Mouse (Mus musculus) CH12.LX (cell line): ENCODE results near the gene Zc3h10. TPM values are rescaled to one million over a fixed set of nuclear protein-coding genes. Genes with fewer than 3 reads are reported as not detected.

Source experiments
- DNase-seq: peaks from one replicate; pipeline ENCODE4 v3.0.0-alpha.2; 2013; ENCODE audit errors: extremely low read depth
- H3K27ac ChIP-seq: 2 replicates; pipeline ENCODE4 v1.5.1; 2012; ENCODE audit warnings: low read depth, mild to moderate bottlenecking, control low read depth, moderate library complexity; ENCODE audit not compliant: insufficient read depth
- H3K27me3 ChIP-seq: replicated peaks from 2 replicates; pipeline ENCODE3; 2012; ENCODE audit warnings: inconsistent platforms
- H3K36me3 ChIP-seq, 2 experiments: replicated peaks in 1 of 2; 2 replicates each; pipeline versions ENCODE3 to v1.6.1; 2012; ENCODE audit warnings: inconsistent platforms in 1 of 2, low read length in 1 of 2, mild to moderate bottlenecking in 1 of 2, mixed read lengths in 1 of 2, moderate library complexity in 1 of 2; ENCODE audit not compliant: control insufficient read depth in 1 of 2, insufficient read depth in 1 of 2
- H3K4me1 ChIP-seq, 2 experiments: 2 replicates each; pipeline ENCODE4 v1.6.1; 2012; ENCODE audit warnings: inconsistent platforms in 1 of 2, moderate library complexity in 1 of 2; ENCODE audit not compliant: insufficient read depth in 2 of 2, control insufficient read depth in 1 of 2
- H3K4me2 ChIP-seq: 2 replicates; pipeline ENCODE4 v1.6.1; 2012; ENCODE audit warnings: low read depth, mild to moderate bottlenecking, control low read depth; ENCODE audit not compliant: poor library complexity, insufficient read depth, severe bottlenecking
- H3K4me3 ChIP-seq, 3 experiments: fragments of 150-350 bp in 1 of 3; sonication (generic) in 1 of 3; replicated peaks in 1 of 3; 2 replicates each; pipeline versions ENCODE3 to v1.5.1; 2011 to 2012; ENCODE audit warnings: low read depth in 2 of 3, low read length in 2 of 3, mild to moderate bottlenecking in 2 of 3, moderate library complexity in 2 of 3, control low read depth in 1 of 3, improper control_type of control experiment in 1 of 3, inconsistent platforms in 1 of 3, mixed read lengths in 1 of 3; ENCODE audit not compliant: poor library complexity in 1 of 3
- H3K79me2 ChIP-seq: replicated peaks from 2 replicates; pipeline ENCODE4 v1.6.1; 2012; ENCODE audit warnings: mild to moderate bottlenecking, moderate library complexity; ENCODE audit not compliant: control insufficient read depth, poor library complexity, insufficient read depth, severe bottlenecking; ENCODE audit errors: extremely low read depth
- H3K9ac ChIP-seq: 2 replicates; pipeline ENCODE4 v1.6.1; 2012; ENCODE audit warnings: low read depth, mild to moderate bottlenecking, control low read depth, moderate library complexity; ENCODE audit not compliant: insufficient read depth
- H3K9me3 ChIP-seq: replicated peaks from 2 replicates; pipeline ENCODE3; 2012; ENCODE audit warnings: low read length, inconsistent platforms, mixed read lengths
- CHD1 ChIP-seq: IDR thresholded peaks from 2 replicates; pipeline ENCODE4 v1.6.1; 2012; ENCODE audit warnings: low read depth, low read length, improper control_type of control experiment, inconsistent platforms
- CHD2 ChIP-seq: IDR thresholded peaks from 2 replicates; pipeline ENCODE4 v1.6.1; 2011; ENCODE audit warnings: low read length, improper control_type of control experiment
- CTCF ChIP-seq, 2 experiments: IDR thresholded peaks in 1 of 2; conservative IDR thresholded peaks in 1 of 2; 2 replicates each; pipeline ENCODE4 v1.5.1; 2011 to 2012; ENCODE audit warnings: low read depth in 2 of 2, low read length in 2 of 2, improper control_type of control experiment in 1 of 2, inconsistent platforms in 1 of 2, mild to moderate bottlenecking in 1 of 2, moderate library complexity in 1 of 2
- E2F4 ChIP-seq: IDR thresholded peaks from 2 replicates; pipeline ENCODE4 v1.6.1; 2011; ENCODE audit warnings: low read depth, low read length, improper control_type of control experiment; ENCODE audit not compliant: insufficient replicate concordance
- GABPA ChIP-seq: IDR thresholded peaks from 2 replicates; pipeline ENCODE4 v1.6.1; 2012; ENCODE audit warnings: low read depth, low read length, improper control_type of control experiment, inconsistent platforms; ENCODE audit not compliant: insufficient replicate concordance
- IRF4 ChIP-seq: IDR thresholded peaks from 2 replicates; pipeline ENCODE4 v1.6.1; 2014; ENCODE audit warnings: low read depth, mild to moderate bottlenecking, inconsistent platforms, low read length, improper control_type of control experiment
- JUN ChIP-seq: IDR thresholded peaks from 2 replicates; pipeline ENCODE4 v1.6.1; 2011; ENCODE audit warnings: low read depth, mild to moderate bottlenecking, low read length, improper control_type of control experiment, moderate library complexity; ENCODE audit not compliant: insufficient read depth
- MAX ChIP-seq: IDR thresholded peaks from 2 replicates; pipeline ENCODE4 v1.6.1; 2011; ENCODE audit warnings: low read length, improper control_type of control experiment
- MEF2A ChIP-seq: IDR thresholded peaks from 2 replicates; pipeline ENCODE4 v1.6.1; 2014; ENCODE audit warnings: low read depth, mild to moderate bottlenecking, inconsistent platforms, low read length, improper control_type of control experiment, borderline replicate concordance
- MXI1 ChIP-seq: IDR thresholded peaks from 2 replicates; pipeline ENCODE4 v1.6.1; 2011; ENCODE audit warnings: mild to moderate bottlenecking, low read depth, low read length, improper control_type of control experiment
- MYC ChIP-seq: IDR thresholded peaks from 2 replicates; pipeline ENCODE4 v1.6.1; 2011; ENCODE audit warnings: low read depth, mild to moderate bottlenecking, improper control_type of control experiment, low read length
- POLR2A ChIP-seq: IDR thresholded peaks from 2 replicates; pipeline ENCODE4 v1.6.1; 2011; ENCODE audit warnings: low read depth, mild to moderate bottlenecking, improper control_type of control experiment, low read length
- RAD21 ChIP-seq: IDR thresholded peaks from 2 replicates; pipeline ENCODE4 v1.6.1; 2011; ENCODE audit warnings: low read depth, mild to moderate bottlenecking, low read length, improper control_type of control experiment, moderate library complexity
- RCOR1 ChIP-seq: conservative IDR thresholded peaks from 2 replicates; pipeline ENCODE4 v1.6.1; 2012; ENCODE audit warnings: low read depth, mild to moderate bottlenecking, inconsistent platforms, low read length, improper control_type of control experiment
- SMC3 ChIP-seq: IDR thresholded peaks from 2 replicates; pipeline ENCODE4 v1.6.1; 2011; ENCODE audit warnings: low read depth, low read length, improper control_type of control experiment
- TBP ChIP-seq: conservative IDR thresholded peaks from 2 replicates; pipeline ENCODE4 v1.6.1; 2011; ENCODE audit warnings: low read depth, low read length, improper control_type of control experiment
- USF2 ChIP-seq: conservative IDR thresholded peaks from 2 replicates; pipeline ENCODE4 v1.6.1; 2011; ENCODE audit warnings: low read depth, low read length, improper control_type of control experiment
- ZNF384 ChIP-seq: IDR thresholded peaks from 2 replicates; pipeline ENCODE4 v1.6.1; 2012; ENCODE audit warnings: low read depth, low read length, improper control_type of control experiment, inconsistent platforms
- dilution Hi-C: fragments of 300-500 bp; cut with MboI; formaldehyde crosslinking; loops from 2 replicates; pipeline ENCODE4 v1.14.3; 2020; ENCODE audit warnings: low sequenced_read_pairs; ENCODE audit not compliant: extremely low pct_unique_long_range_greater_than_20kb, extremely low pct_ligation_motif_present
- in situ Hi-C: fragments of 300-500 bp; cut with MboI; formaldehyde crosslinking; loops from 3 replicates; pipeline ENCODE4 v1.14.3; 2019; ENCODE audit warnings: low sequenced_read_pairs, low pct_ligation_motif_present, low pct_unique_long_range_greater_than_20kb, mixed read lengths
- polyA plus RNA-seq: library from polyadenylated mRNA; unstranded; fragments of >175 nt; gene quantifications from 2 replicates; pipeline ENCODE4 v1.2.1, GENCODE M21; 2012; ENCODE audit warnings: low read depth; ENCODE audit not compliant: insufficient read length
- total RNA-seq, 2 experiments: library from RNA; depleted of rRNA; stranded (reverse); fragments of 300-350 nt in 1 of 2; fragments of >200 nt in 1 of 2; gene quantifications; 2 replicates each; pipeline ENCODE4 v1.2.3; 2012 to 2014

The Zc3h10 gene
- total and polyA plus RNA-seq, 3 experiments = 14.4 to 19.9 (median 16.2) TPM

- H3K79me2 ChIP-seq = no peaks in the 10 kb centered on the region
- in situ Hi-C loops (no loop called here), dilution Hi-C loops (no loop called here)
- H3K4me1 ChIP-seq = no peaks in the 10 kb centered on the region
- H3K9ac ChIP-seq = no peak overlapping the region
- H3K36me3 ChIP-seq = peaks cover 72 to 82% of the 10 kb centered on the region in 2 experiments
- H3K4me3 ChIP-seq = no peak overlapping the region
- no peaks in the 10 kb centered on the region for H3K27me3 ChIP-seq
- DNase-seq = peak; percentile 31
- H3K9me3 ChIP-seq = no peaks in the 10 kb centered on the region
- H3K27ac ChIP-seq = no peak overlapping the region
- TF ChIP-seq RAD21 (peak; percentile 61), MXI1 (no peak), POLR2A (no peak), E2F4 (no peak), IRF4 (no peak), TBP (no peak), SMC3 (peak; percentile 59), MYC (peak; percentile 27; the same call in 1 of the 2 replicates), ZNF384 (no peak), CHD2 (no peak), JUN (no peak), MAX (0 out of 2 replicates have a peak, but pooled peaks have one; percentile 18), RCOR1 (no peak), CTCF (conservative IDR thresholded peaks at IDR 0.05 in 1 of 2, IDR thresholded peaks at IDR 0.05 in 1 of 2; ENCODE audit: low read depth in 2 of 2, low read length in 2 of 2) (peak; percentile 13 to 71; a peak in 2 of 4 replicates), GABPA (no peak), CHD1 (no peak), USF2 (no peak), MEF2A (no peak)
- no peak overlapping the region for H3K4me2 ChIP-seq
These were observed 28.7 kb downstream of the Zc3h10 start for GRCm38 (mm10) chr10:128518833-128519232.

- TF ChIP-seq CHD2 (no peak), MAX (no peak), JUN (no peak)
- peaks cover 81 to 89% of the 10 kb centered on the region in 2 experiments for H3K36me3 ChIP-seq
- dilution Hi-C loops = no loop called here
- no peak overlapping the region for H3K27ac ChIP-seq
- H3K9ac ChIP-seq = no peak overlapping the region
- H3K9me3 ChIP-seq = no peaks in the 10 kb centered on the region
- H3K4me2 ChIP-seq = no peak overlapping the region
- H3K27me3 ChIP-seq = no peaks in the 10 kb centered on the region
- no peaks in the 10 kb centered on the region for H3K4me1 ChIP-seq
- DNase-seq = no peak
- in situ Hi-C loops = no loop called here
- H3K79me2 ChIP-seq = no peaks in the 10 kb centered on the region
- no peak overlapping the region for H3K4me3 ChIP-seq
These were observed 30.9 kb downstream of the Zc3h10 start for GRCm38 (mm10) chr10:128516677-128517076.
